Mouse (Mus musculus) forebrain, embryonic 11.5 days (tissue): Measurements from ENCODE around the gene Nrxn3. TPM values are rescaled to one million over a fixed set of nuclear protein-coding genes. Genes with fewer than 3 reads are reported as not detected.

Experiments
- ATAC-seq: fragments of 200-750 bp; cut with Nextera tagmentation; replicated peaks from 2 replicates; pipeline ENCODE4 v1.8.0; 2017; ENCODE audit warnings: moderate TSS enrichment; ENCODE audit not compliant: low FRiP score
- DNase-seq: peaks from one replicate; pipeline ENCODE4 v3.0.0-alpha.2; 2017; ENCODE audit warnings: low spot score
- H3K27ac ChIP-seq: fragments of 300-500 bp; sonication (generic); 2 replicates; pipeline ENCODE4 v1.5.1; 2014; ENCODE audit warnings: low read depth, low read length
- H3K27me3 ChIP-seq: fragments of 300-500 bp; sonication (generic); 2 replicates; pipeline ENCODE4 v1.6.1; 2014; ENCODE audit warnings: mild to moderate bottlenecking, low read length, mixed read lengths; ENCODE audit not compliant: control insufficient read depth, insufficient read depth
- H3K36me3 ChIP-seq: fragments of 300-500 bp; sonication (generic); 2 replicates; pipeline ENCODE4 v1.6.1; 2014; ENCODE audit warnings: mild to moderate bottlenecking, low read length, moderate library complexity, mixed read lengths; ENCODE audit not compliant: control insufficient read depth, insufficient read depth
- H3K4me1 ChIP-seq: fragments of 300-500 bp; sonication (generic); replicated peaks from 2 replicates; pipeline ENCODE4 v1.6.1; 2014; ENCODE audit warnings: low read length, mixed read lengths; ENCODE audit not compliant: control insufficient read depth, insufficient read depth
- H3K4me2 ChIP-seq: fragments of 300-500 bp; sonication (generic); 2 replicates; pipeline ENCODE4 v1.6.1; 2014; ENCODE audit warnings: low read depth, mild to moderate bottlenecking, low read length, moderate library complexity, mixed read lengths; ENCODE audit not compliant: severe bottlenecking
- H3K4me3 ChIP-seq: fragments of 300-500 bp; sonication (generic); 2 replicates; pipeline ENCODE4 v1.5.1; 2014; ENCODE audit warnings: low read depth, low read length
- H3K9ac ChIP-seq: fragments of 300-500 bp; sonication (generic); 2 replicates; pipeline ENCODE4 v1.6.1; 2014; ENCODE audit warnings: low read length
- H3K9me3 ChIP-seq: fragments of 300-500 bp; sonication (generic); 2 replicates; pipeline ENCODE4 v1.6.1; 2016; ENCODE audit warnings: low read length, mixed read lengths; ENCODE audit not compliant: control insufficient read depth
- WGBS: fragments of 180-500 bp; shearing (Covaris S2); extraction: QIAGEN DNeasy Blood & Tissue Kit; methylation state at CpG from one replicate; pipeline ENCODE4 v1.1.7; 2014; 5-methylcytosine and 5-hydroxymethylcytosine counted together
- polyA plus RNA-seq: library from polyadenylated mRNA; unstranded; fragments of >200 nt; fragmentation: Nextera tagmentation; extraction: Ambion mirVana; gene quantifications from 2 replicates; pipeline ENCODE4 v1.2.1, GENCODE M21; 2014

The Nrxn3 gene
- polyA plus RNA-seq, 1 experiment from 2014 or later, result 38.4 TPM

DNA sequence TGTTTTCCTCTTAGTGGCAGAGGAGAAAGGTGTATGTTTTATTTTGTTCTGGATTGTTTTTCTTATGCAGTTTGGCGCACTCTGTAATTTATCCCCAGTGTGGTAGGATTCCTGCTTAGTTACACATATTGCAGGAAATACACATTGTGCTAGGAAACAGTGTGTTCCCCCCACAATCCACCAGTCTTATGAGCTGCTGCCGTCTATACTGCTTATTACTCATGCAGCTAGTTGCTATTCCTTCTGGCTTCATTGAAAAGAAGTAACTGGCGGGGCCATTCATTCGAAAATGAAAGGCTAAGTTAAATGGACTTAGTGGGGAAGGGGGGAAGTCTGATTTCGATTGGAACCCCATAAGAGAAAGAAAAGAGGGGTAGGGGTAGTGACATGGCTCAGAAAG lies 1339.5 kb downstream of the Nrxn3 start:
- Histone ChIP-seq H3K27me3 (no peaks in the 10 kb centered on the region), H3K36me3 (no peaks in the 10 kb centered on the region), H3K4me1 (peaks cover 2% of the 10 kb centered on the region; the same call in 1 of the 2 replicates), H3K9ac (no peak overlapping the region), H3K4me3 (no peak overlapping the region), H3K9me3 (no peaks in the 10 kb centered on the region), H3K4me2 (no peak overlapping the region), H3K27ac (no peak overlapping the region)
- ATAC-seq, result peak; percentile 42; the same call in 1 of the 2 replicates
- 46% methylated on average over 5 of the region's 5 CpGs for WGBS
- DNase-seq, result no peak

DNA sequence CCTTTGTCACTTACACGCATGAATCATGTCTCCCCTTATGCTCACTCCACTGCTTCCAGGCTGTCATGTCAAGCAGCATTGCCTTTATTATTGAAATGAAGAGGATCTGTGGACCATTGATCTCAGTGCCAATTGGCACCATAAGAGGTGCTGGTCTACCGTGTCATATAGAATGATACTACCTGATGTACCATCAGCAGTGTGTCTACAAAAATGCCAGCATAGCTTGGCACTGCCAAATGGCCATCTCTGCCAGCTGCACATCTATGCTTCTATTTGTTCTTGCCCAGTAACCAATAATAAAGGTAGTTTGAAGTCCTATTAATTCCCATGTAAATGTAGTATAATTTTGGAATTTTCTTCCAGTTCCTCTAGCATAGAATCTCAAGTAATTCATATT lies 1340.8 kb downstream of the Nrxn3 start:
- Histone ChIP-seq H3K36me3 (no peaks in the 10 kb centered on the region), H3K4me3 (no peak overlapping the region), H3K9ac (no peak overlapping the region), H3K9me3 (no peaks in the 10 kb centered on the region), H3K27me3 (no peaks in the 10 kb centered on the region), H3K27ac (no peak overlapping the region), H3K4me1 (peaks cover 2% of the 10 kb centered on the region; the same call in 1 of the 2 replicates), H3K4me2 (no peak overlapping the region)
- DNase-seq, result no peak
- ATAC-seq, result no peak
- 88% methylated on average over 2 of the region's 2 CpGs for WGBS

DNA sequence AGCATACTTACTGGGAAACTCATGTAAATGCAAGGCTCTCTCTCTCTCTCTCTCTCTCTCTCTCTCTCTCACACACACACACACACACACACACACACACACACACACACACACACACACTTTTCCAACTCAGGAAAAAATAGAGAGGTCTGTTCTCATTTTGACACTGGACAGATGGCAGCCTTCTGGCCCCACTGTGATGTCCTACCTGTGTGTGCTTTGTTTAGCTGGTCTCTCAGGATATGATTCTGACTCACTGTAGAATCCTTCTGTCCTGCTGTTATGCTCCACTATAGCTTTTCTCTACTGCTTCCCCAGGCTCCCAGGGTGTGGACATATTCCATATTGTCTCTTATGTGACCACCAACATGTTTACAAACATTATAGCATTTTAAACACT lies 1363.2 kb downstream of the Nrxn3 start:
- no peaks in the 10 kb centered on the region for H3K9me3 ChIP-seq
- DNase-seq (no peak), ATAC-seq (no peak)
- H3K4me1 ChIP-seq, result no peaks in the 10 kb centered on the region
- H3K27ac ChIP-seq, result no peak overlapping the region
- H3K36me3 ChIP-seq, result no peaks in the 10 kb centered on the region
- H3K4me2 ChIP-seq, result no peak overlapping the region
- no peaks in the 10 kb centered on the region for H3K27me3 ChIP-seq
- no peak overlapping the region for H3K4me3 ChIP-seq
- H3K9ac ChIP-seq, result no peak overlapping the region

GRCm38 (mm10) chr12:90095754-90096153 lies 1373.1 kb downstream of the Nrxn3 start:
- Histone ChIP-seq H3K27ac (no peak overlapping the region), H3K4me3 (no peak overlapping the region), H3K4me2 (no peak overlapping the region), H3K9me3 (no peaks in the 10 kb centered on the region), H3K27me3 (no peaks in the 10 kb centered on the region), H3K9ac (no peak overlapping the region), H3K36me3 (no peaks in the 10 kb centered on the region), H3K4me1 (no peaks in the 10 kb centered on the region)
- DNase-seq (no peak), ATAC-seq (no peak)
- 81% methylated on average over 1 of the region's 1 CpGs for WGBS

GRCm38 (mm10) chr12:90113351-90113791 lies 1390.7 kb downstream of the Nrxn3 start:
- Histone ChIP-seq H3K27ac (no peak overlapping the region), H3K4me1 (no peaks in the 10 kb centered on the region), H3K9ac (no peak overlapping the region), H3K27me3 (no peaks in the 10 kb centered on the region), H3K4me2 (no peak overlapping the region), H3K9me3 (no peaks in the 10 kb centered on the region), H3K36me3 (no peaks in the 10 kb centered on the region), H3K4me3 (no peak overlapping the region)
- ATAC-seq, result no peak
- DNase-seq, result no peak

- no peak overlapping the region for H3K4me2 ChIP-seq
- peak; percentile 97 for ATAC-seq
These were observed 1409.5 kb downstream of the Nrxn3 start for GRCm38 (mm10) chr12:90131927-90132869.

DNA sequence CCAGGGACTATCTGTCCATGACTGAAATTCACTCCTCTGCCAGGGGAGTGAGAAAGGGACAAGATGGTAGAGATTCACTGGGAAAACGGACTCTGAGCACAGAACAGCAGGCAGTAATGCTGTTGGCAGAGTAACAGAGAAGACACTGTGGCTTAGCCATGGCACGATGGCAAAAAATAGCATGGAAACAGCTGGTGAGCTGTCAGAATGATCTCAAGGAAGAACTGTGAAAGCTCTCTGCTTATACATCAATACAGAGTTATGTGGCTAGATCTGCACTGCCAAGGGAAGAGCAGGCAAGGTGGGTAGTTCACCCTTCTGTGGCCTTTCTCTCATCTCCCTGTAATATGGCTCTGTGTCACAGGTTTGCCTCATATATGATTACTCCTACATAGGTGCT lies 1419.3 kb downstream of the Nrxn3 start:
- Histone ChIP-seq H3K9ac (no peak overlapping the region), H3K9me3 (no peaks in the 10 kb centered on the region), H3K27ac (no peak overlapping the region), H3K36me3 (no peaks in the 10 kb centered on the region), H3K4me2 (no peak overlapping the region), H3K4me1 (no peaks in the 10 kb centered on the region), H3K4me3 (no peak overlapping the region), H3K27me3 (peaks cover 6% of the 10 kb centered on the region)
- WGBS, result 80% methylated on average over 2 of the region's 2 CpGs
- DNase-seq (no peak), ATAC-seq (no peak)

More at GRCm38 (mm10) chr12:90131927-90132869, 1409.5 kb downstream of the Nrxn3 start:
- WGBS, result 10% methylated on average over 5 of the region's 5 CpGs
- peaks cover 54% of the 10 kb centered on the region for H3K27me3 ChIP-seq
- H3K27ac ChIP-seq, result peak overlapping the region; percentile 51
- no peak overlapping the region for H3K9ac ChIP-seq
- H3K4me1 ChIP-seq, result peaks cover 4% of the 10 kb centered on the region
- H3K9me3 ChIP-seq, result no peaks in the 10 kb centered on the region
- H3K36me3 ChIP-seq, result no peaks in the 10 kb centered on the region
- no peak overlapping the region for H3K4me3 ChIP-seq
- DNase-seq, result peak; percentile 77

GRCm38 (mm10) chr12:90144247-90144646 lies 1421.6 kb downstream of the Nrxn3 start:
- ATAC-seq, result no peak
- no peaks in the 10 kb centered on the region for H3K9me3 ChIP-seq
- 77% methylated on average over 3 of the region's 3 CpGs for WGBS

More at GRCm38 (mm10) chr12:90144247-90144646, 1421.6 kb downstream of the Nrxn3 start:
- Histone ChIP-seq H3K9ac (no peak overlapping the region), H3K36me3 (no peaks in the 10 kb centered on the region), H3K4me3 (no peak overlapping the region), H3K27ac (no peak overlapping the region), H3K4me2 (no peak overlapping the region), H3K4me1 (no peaks in the 10 kb centered on the region), H3K27me3 (no peaks in the 10 kb centered on the region; the same call in none of the 2 replicates)
- DNase-seq, result no peak
